In the genomic region with DNA sequence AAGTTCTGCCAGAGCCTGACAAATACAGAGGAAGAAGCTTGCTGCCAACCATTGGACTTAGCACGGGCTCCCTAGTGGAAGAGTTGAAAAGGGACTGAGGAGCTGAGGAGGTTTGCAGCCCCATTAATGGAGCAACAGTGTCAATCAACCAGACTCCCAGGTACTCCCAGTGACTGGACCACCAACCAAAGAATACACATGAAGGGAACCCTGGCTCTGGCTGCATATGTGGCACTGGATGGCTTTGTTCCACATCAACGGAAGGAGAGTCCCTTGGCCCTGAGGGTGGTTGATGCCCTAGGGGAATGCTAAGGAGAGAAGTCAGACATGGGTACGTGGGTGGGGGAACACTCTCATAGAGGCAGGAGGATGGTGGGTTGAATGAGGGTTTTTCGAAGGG, we compare ENCODE assay signal across 16 mouse cellular contexts.
"Had no signal": no experiment of that assay in that cellular context is flagged by ENCODE, and none has a peak within 500 bp of the region (broad histone marks: within the 10 kb centered on the region; RNA-seq: fewer than 3 reads in every experiment).

No protein-coding gene starts in this region.

- DNase-seq: heart, postnatal 10 days; heart, postnatal 14 days; heart, postnatal 36 days; heart, postnatal 4 days; kidney, adult 11 months; kidney, adult 18-20 months; kidney, adult 2 months; kidney, adult 8-10 months; kidney, adult 9 months; kidney, postnatal 10 days; kidney, postnatal 14 days; kidney, postnatal 25 days; kidney, postnatal 36 days; kidney, postnatal 4 days; layer of hippocampus, adult 9-11 months; layer of hippocampus, postnatal 36 days had no signal
